Mouse (Mus musculus): ENCODE results near the gene Trpv1. TPM values are rescaled to one million over a fixed set of nuclear protein-coding genes. Genes with fewer than 3 reads are reported as not detected.

The Trpv1 gene
- polyA plus RNA-seq, 1 experiment from 2014 or later, result not detected

Other genes with a start within 250 kb of the Trpv1 start
- 1.2 TPM in 2 replicates for gene P2rx1, start 235.2 kb upstream of the Trpv1 start, polyA plus RNA-seq (2016; fragmentation: Nextera tagmentation; extraction: Ambion mirVana)
- 5.4 and 7.5 TPM in 2 replicates for gene Camkk1, start 215.3 kb upstream of the Trpv1 start, polyA plus RNA-seq (2016; fragmentation: Nextera tagmentation; extraction: Ambion mirVana)
- 11.7 and 12.2 TPM in 2 replicates for gene Ncbp3, start 186.5 kb upstream of the Trpv1 start, polyA plus RNA-seq (2016; fragmentation: Nextera tagmentation; extraction: Ambion mirVana)
- gene Itgae, start 143.7 kb upstream of the Trpv1 start, polyA plus RNA-seq (2016; fragmentation: Nextera tagmentation; extraction: Ambion mirVana), result 0.39 and 0.60 TPM in 2 replicates
- gene Haspin, start 96.0 kb upstream of the Trpv1 start, polyA plus RNA-seq (2016; fragmentation: Nextera tagmentation; extraction: Ambion mirVana), result 22.4 and 24.5 TPM in 2 replicates
- gene P2rx5, start 73.9 kb upstream of the Trpv1 start, polyA plus RNA-seq (2016; fragmentation: Nextera tagmentation; extraction: Ambion mirVana), result 0.21 and 0.29 TPM in 2 replicates
- 132 and 137 TPM in 2 replicates for gene Emc6, start 57.3 kb upstream of the Trpv1 start, polyA plus RNA-seq (2016; fragmentation: Nextera tagmentation; extraction: Ambion mirVana)
- gene Tax1bp3, start 57.2 kb upstream of the Trpv1 start, polyA plus RNA-seq (2016; fragmentation: Nextera tagmentation; extraction: Ambion mirVana), result 175 and 199 TPM in 2 replicates
- gene Ctns, start 35.2 kb upstream of the Trpv1 start, polyA plus RNA-seq (2016; fragmentation: Nextera tagmentation; extraction: Ambion mirVana), result 15.1 and 17.2 TPM in 2 replicates
- 0.97 and 1.0 TPM in 2 replicates for gene Shpk, start 34.8 kb upstream of the Trpv1 start, polyA plus RNA-seq (2016; fragmentation: Nextera tagmentation; extraction: Ambion mirVana)
- gene Trpv3, start 33.1 kb downstream of the Trpv1 start, polyA plus RNA-seq (2016; fragmentation: Nextera tagmentation; extraction: Ambion mirVana), result not detected in 2 replicates
- 0.17 TPM in 1 of 2 replicates, not detected in the other for gene Aspa, start 95.3 kb downstream of the Trpv1 start, polyA plus RNA-seq (2016; fragmentation: Nextera tagmentation; extraction: Ambion mirVana)
- gene Gm49340, start 95.4 kb downstream of the Trpv1 start, polyA plus RNA-seq (2016; fragmentation: Nextera tagmentation; extraction: Ambion mirVana), result not detected in 2 replicates
- not detected in 2 replicates for gene Spata22, start 95.4 kb downstream of the Trpv1 start, polyA plus RNA-seq (2016; fragmentation: Nextera tagmentation; extraction: Ambion mirVana)
- not detected in 2 replicates for gene Olfr20, start 116.5 kb downstream of the Trpv1 start, polyA plus RNA-seq (2016; fragmentation: Nextera tagmentation; extraction: Ambion mirVana)
- gene Olfr376, start 137.0 kb downstream of the Trpv1 start, polyA plus RNA-seq (2016; fragmentation: Nextera tagmentation; extraction: Ambion mirVana), result not detected in 2 replicates
- gene Olfr1, start 165.3 kb downstream of the Trpv1 start, polyA plus RNA-seq (2016; fragmentation: Nextera tagmentation; extraction: Ambion mirVana), result not detected in 2 replicates
- gene Olfr378, start 194.2 kb downstream of the Trpv1 start, polyA plus RNA-seq (2016; fragmentation: Nextera tagmentation; extraction: Ambion mirVana), result not detected in 2 replicates
- gene Olfr380, start 223.2 kb downstream of the Trpv1 start, polyA plus RNA-seq (2016; fragmentation: Nextera tagmentation; extraction: Ambion mirVana), result not detected in 2 replicates

Measured in midbrain, embryonic 10.5 days (tissue).